Mouse (Mus musculus) R1 (cell line): ENCODE data around the gene Aox2.

Experiments used
- DNase-seq: peaks from one replicate; pipeline ENCODE4 v3.0.0-alpha.2; 2018; ENCODE audit warnings: low read depth, low spot score

Aox2 gene

DNA sequence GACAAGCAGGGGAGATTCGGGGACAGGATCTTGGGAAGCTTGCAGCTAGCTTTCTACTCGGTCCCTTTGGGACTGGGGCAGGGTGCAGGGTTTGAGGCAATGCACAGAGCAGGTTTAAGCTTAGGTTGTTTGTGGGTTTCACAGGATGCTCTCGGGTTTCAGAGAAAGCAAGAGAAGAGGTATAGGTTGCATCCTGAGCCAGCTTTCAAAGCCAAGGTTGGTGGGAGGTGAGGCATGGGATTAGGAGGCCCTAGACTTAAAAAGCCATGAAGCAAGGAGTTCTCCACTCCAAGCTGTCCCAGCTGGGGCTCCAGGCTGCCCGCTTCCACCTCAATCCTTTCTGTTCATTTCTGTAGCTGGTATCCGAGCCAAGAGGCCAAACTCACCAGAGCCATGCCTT, at the start of gene Aox2:
Gene Aox2, plus strand, starts transcription at position 301 of the 400 bp plus-strand sequence.
- DNase-seq: no peak

DNA sequence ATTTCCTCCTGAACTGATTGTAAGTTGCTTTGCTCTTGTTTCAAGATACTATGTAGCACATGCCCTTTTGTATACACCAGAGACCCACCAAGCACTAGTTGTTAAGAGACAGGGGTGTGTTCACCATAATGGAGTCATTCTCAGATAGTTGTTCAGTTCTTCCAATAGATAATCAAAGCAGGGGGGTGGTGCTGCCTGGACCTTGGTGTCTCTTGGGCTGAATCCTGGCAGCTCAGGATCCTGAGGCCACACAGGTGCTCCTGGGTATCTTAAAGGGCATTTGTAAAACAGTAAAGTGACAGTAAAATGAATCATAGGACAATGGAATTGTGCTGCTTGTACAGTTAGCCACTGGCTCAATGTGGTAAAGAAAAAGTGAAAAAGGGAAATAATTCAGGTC, 49.2 kb upstream of the Aox2 start:
- DNase-seq: no peak

DNA sequence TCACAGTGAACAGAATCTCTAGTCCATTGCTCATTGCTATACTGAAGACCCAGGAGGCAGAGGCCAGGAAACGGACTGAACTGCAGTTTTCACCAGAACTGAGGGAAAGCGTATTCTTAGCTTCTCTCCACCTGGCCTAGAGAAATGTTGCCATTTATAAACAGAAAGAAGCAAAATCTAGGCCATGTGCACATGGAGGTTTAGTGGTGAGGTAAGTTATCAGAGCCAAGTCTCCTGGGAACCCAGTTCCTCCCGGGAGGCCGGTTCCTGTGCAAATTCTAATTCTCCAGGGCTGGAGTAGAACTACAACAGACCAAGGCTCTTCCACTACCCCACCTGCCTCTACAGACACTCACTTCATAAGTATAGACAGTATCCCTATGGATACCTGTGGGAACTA, 48.4 kb upstream of the Aox2 start:
- no peak for DNase-seq

DNA sequence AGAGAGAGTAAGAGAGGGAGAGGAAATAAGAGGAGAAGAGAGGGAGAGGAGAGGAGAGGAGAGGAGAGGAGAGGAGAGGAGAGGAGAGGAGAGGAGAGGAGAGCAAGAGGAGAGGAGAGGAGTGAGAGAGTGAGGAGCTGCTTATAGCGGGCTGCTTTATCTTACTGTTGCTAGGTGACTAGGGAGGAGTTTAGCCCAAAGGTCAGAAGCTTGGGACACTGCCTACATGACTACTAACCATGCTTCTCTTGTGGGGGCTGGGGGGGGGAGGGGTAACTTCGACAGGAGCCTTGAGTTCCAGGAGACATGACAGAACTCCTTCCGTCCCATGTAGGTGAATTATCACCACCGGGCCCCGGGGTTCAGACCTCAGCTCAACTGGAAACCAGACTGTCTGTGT, 47.6 kb upstream of the Aox2 start:
- no peak for DNase-seq

DNA sequence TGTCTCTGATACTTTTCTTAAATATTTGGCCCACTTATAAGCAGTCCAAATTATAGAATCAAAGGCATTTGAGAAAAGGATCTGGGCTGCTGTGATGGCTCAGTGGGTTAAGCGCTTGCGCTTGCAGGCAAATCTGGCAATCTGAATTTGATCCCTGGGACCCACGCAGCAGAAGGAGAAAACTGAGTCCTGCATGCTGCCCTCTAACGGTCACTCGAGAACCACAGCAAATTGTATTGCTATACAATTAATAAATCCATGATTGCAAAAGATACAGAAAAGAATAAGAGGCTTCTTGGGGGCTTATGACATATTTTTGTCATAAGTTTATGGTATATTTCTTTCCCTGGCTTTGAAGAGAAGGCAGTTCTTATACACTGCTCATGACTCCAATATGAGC, 42.7 kb upstream of the Aox2 start:
- no peak for DNase-seq

DNA sequence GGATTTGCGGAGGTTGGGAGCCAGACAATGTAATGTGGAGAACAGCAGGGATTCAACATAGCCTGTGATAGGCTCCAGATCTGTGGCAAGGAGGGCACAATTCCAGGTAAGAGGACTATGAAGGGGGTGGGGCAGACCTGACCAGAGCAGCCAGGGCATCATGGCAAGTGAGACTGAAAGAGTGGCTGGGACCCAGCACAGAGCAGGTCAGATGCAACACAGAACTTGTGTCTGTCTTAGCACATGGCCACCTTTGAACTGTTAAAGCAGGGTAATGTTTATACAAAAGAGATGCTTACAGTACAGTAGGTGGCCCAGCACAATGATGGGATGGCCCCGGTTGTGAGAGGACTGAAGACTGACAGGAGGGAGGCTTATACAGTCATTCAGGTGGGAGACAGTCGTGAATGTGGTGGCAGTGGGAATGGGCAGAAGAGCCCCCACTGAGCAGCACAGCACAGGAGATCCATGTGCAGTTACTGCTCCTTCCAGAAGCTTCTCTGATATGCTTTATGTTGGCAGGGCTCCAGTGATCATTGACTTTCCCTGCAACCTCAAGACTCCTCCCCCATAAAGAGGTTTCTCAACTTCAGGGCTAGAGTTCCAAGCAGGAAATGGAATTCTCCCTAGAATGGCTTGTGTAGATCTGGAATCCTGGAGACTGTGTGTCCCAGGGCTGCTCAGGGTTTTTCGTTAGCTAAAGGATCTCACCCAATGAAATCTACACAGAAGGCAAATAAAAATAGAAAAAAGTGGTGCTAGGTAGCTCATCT, 40.4 kb upstream of the Aox2 start:
- no peak for DNase-seq

DNA sequence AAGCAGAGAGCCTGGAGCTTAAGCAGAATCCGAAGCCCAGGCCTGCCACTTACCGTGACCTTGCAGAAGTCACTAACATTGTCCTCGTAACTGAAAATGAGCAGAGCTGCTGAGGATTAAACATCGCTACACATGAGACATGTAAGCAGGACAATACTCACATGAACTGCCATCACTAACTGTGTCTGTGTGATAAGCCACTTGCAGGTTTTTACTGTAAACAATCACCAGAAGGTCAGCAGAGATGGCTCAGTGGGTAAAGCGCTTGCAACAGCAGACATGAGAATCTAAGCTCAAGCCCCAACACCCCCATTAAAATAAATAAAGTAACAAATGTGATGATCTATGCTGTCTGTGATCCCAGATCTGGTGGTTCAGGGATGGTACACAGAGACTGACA, 39.7 kb upstream of the Aox2 start:
- DNase-seq: no peak

DNA sequence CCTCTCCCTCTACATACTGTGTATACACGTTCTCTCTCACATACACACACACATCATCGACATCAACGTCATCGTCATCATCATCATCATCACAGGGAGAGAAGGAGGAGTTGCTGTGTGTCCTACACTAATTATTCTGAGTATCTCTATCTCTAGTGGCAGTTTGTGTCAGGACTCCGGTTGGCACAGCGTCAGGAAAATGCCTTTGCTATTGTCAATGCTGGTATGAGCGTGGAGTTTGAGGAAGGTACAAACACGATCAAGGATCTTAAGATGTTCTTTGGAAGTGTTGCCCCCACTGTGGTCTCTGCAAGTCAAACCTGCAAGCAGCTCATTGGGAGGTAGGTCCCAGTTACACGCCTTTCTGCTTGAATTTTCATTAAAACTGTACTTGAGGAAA, 39.2 kb upstream of the Aox2 start:
- no peak for DNase-seq

DNA sequence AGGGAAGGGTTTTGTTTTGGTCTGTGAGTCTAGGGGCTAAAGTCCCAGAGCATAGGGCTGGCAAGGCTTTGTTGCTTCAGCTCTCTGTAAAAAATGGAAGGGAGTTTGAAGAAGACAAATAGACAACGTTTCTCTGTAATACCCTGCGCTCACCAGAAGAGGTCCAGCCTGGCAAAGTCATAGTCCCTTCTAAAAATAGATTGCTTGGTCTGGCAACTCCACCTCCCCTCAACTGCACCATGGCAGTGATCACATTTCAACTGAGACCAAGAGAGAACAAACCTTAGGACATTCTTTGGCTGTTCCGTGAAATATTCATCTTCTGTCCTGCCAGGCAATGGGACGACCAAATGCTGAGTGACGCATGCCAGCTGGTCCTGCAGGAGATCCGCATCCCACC, 37.8 kb upstream of the Aox2 start:
- DNase-seq: peak; percentile 63

DNA sequence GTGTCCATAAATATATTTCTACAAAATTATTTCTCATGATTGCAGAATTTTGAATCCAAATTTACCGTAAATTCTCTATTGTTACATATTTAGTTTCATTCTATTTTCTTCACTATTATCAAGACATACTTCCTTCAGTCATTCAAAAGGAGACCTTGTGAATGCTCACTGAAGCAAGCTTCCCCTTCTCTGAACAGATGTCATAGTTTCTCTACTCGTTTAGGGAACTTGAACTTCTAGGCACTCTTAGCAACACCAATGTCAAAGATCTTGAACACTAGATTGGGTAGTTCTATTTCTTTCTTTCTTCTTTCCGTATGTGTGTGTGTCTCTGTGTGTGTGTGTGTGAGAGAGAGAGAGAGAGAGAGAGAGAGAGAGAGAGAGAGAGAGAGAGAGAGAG, 33.6 kb upstream of the Aox2 start:
- DNase-seq: no peak

DNA sequence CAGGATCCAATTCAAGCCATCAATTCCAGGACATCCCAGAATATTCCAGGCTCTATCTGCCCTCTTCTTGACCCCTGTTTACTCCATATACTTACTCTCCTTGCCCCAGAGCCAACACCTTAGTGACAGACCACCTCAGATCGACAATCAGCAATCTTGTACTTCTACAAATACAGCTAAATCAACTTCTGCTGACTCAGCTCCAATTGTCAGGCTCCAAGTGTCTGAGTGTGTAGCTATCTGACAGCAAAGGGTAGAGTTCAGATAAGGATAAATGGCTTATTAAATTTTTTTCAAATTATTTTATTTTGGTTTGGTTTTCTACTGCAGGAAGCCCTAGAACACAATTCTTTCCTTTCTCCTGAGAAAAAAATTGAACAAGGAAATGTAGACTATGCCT, 29.6 kb upstream of the Aox2 start:
- DNase-seq: no peak

DNA sequence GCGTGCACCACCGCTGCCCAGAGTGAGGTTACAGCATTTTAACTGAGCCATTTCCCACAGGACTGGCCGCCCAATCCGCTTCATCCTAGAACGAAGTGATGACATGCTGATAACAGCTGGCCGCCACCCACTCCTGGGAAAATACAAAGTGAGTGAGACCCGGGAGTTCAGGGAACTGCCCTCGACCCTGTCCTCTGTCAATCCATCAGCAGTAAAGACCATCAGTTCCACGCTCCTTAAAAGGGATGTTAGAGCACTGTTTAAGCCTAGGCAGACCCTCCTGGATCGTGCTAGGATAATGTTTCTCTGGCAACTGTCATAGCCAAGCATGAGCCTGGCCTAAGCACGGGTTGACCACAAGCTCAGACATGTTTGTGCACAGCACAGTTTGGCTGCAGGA, 24.7 kb upstream of the Aox2 start:
- DNase-seq: peak; percentile 16

DNA sequence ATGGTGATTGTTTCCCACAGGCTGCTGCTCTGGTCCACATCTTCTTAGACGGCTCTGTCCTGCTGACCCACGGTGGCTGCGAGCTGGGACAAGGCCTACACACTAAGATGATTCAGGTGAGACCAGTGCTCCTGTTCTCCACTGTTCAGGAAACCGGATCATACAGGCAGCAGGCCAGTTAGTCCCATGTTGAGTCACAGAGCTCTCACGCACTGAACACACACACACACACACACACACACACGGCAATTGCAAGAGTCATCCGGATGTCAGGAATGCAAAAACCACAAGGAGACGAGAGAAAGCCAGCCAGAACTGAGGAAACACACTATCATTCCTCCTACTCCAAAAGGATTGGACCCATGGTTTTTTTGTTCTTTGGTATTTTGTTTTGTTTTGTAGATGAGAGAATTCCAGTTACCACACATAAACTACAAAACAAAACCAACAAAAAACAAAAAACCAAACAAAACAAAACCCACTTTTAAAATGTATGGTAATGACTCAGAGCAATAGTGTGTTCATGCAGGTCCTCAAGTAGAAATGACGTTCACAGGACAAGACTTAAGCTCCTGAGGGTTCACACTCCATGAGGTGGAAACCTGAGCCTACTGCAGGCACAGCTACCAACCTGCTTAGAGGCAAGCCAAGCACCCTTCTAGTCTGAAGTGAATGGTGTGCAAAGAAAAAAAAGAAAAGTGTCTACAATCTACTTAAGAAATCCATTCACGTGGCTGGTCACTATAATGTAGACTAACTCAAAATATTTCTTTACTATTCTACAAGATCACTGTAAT, 20.7 kb upstream of the Aox2 start:
- no peak for DNase-seq

DNA sequence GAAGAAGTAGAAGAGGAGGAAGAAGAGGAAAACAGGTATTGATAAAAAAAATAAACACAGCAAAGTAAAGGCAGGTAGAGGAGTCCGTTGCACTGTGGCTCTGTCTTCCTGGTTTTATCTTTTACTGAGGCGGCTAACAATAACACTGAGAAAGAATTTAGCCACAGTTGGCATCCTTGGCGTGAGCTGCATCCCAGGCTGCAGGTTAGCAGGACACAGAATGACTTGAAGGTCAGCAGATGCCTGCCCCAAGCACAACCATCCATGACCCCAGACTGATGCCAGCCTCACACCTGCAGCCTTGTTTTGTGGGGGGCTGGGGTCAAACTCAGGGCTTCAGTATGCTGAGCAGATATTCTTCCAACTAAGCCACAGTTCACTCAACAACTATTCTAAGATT, 17.8 kb upstream of the Aox2 start:
- DNase-seq: no peak

DNA sequence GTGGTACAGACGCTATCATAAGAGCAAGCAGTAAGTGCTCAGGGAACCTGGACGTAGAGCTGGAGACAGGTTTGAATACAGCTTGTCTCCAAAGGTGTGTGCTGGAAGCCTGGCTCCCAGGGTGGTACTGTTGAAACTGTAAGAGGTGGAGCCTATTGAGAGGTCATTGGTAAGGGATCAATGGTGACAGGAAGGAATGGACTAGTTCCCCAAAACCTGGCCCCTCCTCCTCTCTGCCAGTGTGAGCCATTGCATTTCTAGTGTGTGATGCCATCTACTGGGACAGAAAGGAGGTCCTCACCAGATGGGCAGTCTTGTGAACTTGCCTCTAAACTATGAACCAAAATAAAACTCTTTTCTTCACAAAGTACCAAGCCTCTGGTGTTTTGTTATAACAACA, 9.9 kb upstream of the Aox2 start:
- no peak for DNase-seq

DNA sequence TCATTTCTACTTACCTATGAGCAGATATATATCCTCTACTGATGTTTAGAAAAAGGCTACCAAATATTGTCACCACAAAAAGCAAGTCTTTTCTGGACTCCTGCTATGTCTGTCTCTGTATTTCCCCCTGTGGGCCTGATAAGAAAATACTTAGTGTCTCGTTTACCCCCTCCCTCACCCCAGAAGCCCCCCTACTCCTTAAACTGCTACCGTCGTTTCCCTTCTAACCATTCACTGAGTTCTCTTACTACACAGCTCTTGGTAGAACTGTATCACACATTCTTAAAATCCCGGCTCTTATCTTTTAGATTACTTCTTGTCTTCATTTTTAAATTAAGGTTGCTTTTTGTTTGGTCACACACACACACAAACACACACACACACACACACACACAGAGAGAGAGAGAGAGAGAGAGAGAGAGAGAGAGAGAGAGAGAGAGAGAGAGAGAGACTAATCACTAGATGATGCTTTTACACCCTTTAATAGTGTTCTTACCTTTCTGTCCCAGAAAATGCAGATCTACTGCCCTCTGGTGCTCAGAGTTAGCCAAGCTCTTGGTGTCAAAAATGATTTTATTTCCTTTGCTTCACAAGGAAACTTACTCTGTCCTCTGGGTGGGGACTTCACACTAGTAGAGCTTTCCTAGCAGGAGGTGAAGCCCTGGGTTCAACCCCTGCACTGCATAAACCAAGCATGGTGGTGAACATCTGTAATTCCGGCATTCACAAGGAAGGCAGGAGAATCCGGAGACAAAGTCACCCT, 7.1 kb upstream of the Aox2 start:
- peak; percentile 57 for DNase-seq

DNA sequence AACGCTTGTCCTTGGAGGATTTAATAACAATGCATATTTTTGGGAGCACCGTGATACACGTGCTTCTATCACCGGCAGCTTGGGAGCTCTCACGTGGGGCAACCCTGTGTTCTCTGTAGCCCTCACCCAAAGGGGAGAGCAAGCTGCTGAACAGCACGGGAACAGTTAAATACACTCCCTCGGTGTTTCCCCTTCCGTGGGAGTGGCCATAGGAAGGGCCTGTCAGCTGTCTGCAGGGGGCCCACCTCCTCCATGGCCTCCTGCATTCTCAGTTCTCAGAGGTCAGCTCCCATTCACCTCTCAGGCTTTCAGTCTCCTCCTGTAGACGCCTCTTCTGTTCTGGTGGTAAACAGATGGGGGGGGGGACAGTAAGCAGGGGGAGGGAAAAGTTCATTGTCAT, 2.2 kb upstream of the Aox2 start:
- peak; percentile 58 for DNase-seq

DNA sequence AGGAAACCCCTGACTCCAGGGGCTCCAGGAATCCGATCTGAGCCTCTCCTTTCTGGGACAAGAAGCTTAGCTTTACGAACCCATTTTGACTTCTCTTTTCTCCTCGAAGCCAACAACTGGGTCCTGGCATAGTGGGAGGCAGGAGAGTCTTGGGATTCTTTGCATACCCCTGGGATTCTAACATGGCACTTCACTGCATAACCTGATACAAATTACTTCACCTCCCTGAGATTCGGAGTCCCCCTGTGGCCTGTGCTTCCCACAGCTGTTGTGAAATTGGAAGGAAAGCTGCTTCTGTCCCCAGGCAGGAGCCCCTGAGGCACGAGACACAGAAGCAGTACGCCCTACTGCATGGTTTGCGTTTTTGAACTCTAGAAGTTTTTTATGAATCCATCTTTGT, 387 bp downstream of the Aox2 start:
- no peak for DNase-seq

DNA sequence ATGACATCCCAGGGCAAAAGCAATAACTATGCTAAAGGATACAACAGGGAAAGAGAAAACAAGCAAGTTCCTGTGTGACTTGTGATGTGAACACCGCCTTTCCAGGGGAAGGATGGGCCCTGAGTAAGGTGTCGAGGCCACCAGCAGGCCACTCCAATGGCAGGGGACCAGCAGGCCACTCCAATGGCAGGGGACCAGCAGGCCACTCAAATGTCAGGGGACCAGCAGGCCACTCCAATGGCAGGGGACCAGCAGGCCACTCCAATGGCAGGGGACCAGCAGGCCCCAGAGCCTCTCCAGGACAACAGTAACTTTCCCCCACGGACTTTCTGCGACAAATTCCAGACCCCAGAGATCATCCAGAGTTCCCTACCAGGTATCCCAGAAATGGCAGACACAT, 2.3 kb downstream of the Aox2 start:
- no peak for DNase-seq

DNA sequence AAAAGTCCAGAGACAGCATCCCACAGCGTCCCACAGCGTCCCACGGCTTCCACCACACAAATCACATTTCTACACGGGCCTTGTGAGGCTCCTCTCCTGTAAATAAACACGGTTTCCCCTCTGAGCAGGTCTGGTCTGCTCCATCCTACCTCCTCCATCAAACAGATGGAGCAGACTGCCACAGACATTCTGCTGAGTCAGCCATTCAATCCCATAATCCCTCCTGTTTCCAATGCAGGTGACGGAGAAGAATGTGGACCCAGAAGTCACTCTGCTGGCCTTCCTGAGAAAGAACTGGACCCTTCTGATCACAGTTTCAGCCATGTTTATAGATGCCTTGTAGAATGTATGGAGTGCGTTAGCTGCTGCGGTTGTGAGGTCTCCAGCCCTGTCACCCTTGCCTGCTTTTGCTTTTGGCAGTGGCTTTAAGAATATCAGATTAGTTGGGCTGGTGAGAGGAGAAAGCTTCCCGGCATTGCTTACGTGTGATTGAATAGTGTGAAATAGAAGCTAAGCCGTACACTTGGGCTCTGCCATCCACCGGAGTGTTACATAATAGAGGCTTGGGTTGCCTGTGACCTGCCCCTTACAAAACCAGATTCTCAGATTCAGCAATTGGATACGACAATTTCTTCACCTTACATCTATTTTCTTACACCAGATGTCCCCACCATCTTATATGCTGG, 3.0 kb downstream of the Aox2 start:
- peak; percentile 23 for DNase-seq

DNA sequence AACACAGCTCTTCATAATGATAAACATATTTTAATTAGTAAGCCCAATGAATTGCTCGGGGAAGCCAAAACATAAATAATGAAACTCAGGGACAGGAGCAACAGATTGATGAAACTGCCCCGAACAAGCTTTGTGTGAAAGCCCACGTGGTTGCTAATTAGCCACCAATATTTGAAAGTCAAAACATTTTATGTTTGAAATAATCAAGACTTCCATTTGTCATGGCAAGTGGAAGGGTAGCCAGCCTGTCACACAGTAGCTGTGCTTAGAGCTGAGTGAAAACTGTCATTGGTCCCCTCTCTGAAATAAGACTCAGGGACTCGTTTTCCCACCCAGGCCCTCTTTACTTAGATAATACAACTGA, 3.5 kb downstream of the Aox2 start:
- DNase-seq: no peak

DNA sequence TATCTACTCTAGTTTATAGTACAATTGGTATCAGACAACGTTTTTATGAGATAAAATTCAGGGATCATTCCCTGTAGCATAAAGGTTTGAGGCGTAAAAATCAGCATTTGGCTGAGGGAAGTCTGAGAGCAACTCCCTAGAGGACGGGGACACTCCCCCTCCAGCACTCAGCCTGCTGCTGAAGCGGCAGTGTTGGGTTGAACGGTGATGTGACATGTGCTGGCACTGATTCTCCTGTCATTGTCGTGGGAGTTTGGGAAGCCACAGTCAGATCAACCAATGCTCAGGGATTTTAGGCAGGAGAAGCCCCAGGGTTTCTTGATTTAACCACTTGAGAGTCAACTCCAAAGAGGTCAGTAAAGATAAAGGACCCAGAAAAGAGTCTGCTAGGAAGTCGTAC, 6.4 kb downstream of the Aox2 start:
- DNase-seq: no peak
